Mouse (Mus musculus) stomach, embryonic 15.5 days (tissue): ENCODE measurements around the gene Gm5431. TPM values are rescaled to one million over a fixed set of nuclear protein-coding genes. Genes with fewer than 3 reads are reported as not detected.
"Not testable (repeated sequence)": the region's sequence is repeated elsewhere in the genome, so short reads cannot be mapped to it uniquely, and the experiment has no call there.

ENCODE experiments used
- ATAC-seq: fragments of 200-750 bp; cut with Nextera tagmentation; 2 replicates; pipeline ENCODE4 v1.8.0; 2017; ENCODE audit warnings: low read depth, moderate number of reproducible peaks, moderate TSS enrichment; ENCODE audit not compliant: insufficient read depth, low FRiP score
- H3K27ac ChIP-seq: fragments of 300-500 bp; sonication (generic); 2 replicates; pipeline ENCODE4 v1.5.1; 2015; ENCODE audit warnings: mild to moderate bottlenecking, inconsistent platforms
- H3K27me3 ChIP-seq: fragments of 300-500 bp; sonication (generic); replicated peaks from 2 replicates; pipeline ENCODE4 v1.6.1; 2015; ENCODE audit warnings: inconsistent platforms
- H3K36me3 ChIP-seq: fragments of 300-500 bp; sonication (generic); 2 replicates; pipeline ENCODE4 v1.6.1; 2015; ENCODE audit warnings: inconsistent platforms
- H3K4me1 ChIP-seq: fragments of 300-500 bp; sonication (generic); 2 replicates; pipeline ENCODE4 v1.6.1; 2015; ENCODE audit warnings: inconsistent platforms
- H3K4me2 ChIP-seq: fragments of 300-500 bp; sonication (generic); 2 replicates; pipeline ENCODE4 v1.6.1; 2015; ENCODE audit warnings: mild to moderate bottlenecking, inconsistent platforms
- H3K4me3 ChIP-seq: fragments of 300-500 bp; sonication (generic); replicated peaks from 2 replicates; pipeline ENCODE4 v1.5.1; 2015; ENCODE audit warnings: inconsistent platforms
- H3K9ac ChIP-seq: fragments of 300-500 bp; sonication (generic); 2 replicates; pipeline ENCODE4 v1.6.1; 2015; ENCODE audit warnings: inconsistent platforms
- H3K9me3 ChIP-seq: fragments of 300-500 bp; sonication (generic); 2 replicates; pipeline ENCODE4 v1.6.1; 2016; ENCODE audit warnings: inconsistent platforms
- WGBS: fragments of 180-500 bp; shearing (Covaris S2); methylation state at CpG from one replicate; pipeline ENCODE4 v1.1.7; 2015; 5-methylcytosine and 5-hydroxymethylcytosine counted together
- polyA plus RNA-seq: library from polyadenylated mRNA; unstranded; fragments of >200 nt; fragmentation: Nextera tagmentation; extraction: Ambion mirVana; gene quantifications from 2 replicates; pipeline ENCODE4 v1.2.1, GENCODE M21; 2015

Gm5431 gene
- polyA plus RNA-seq: 0.24 and 0.37 TPM in 2 replicates

DNA sequence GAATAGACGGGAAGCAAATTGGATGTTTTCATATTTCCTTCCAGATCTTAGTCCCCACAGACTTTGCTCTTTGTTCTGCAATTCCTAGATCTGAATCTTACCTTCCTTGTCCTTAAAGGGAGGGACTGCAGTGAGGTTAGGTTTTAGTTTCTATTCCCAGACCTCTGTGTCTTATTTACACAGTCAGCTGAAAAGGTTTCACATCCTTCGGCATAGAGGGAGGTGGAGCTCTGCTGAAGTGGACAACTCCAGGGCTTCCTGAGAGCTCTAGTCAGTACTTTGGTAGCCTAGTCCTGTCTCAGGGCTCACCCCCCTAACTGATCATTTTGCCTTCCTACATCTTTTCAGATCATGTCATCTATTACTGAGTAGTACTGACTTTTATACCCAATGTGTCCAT lies at the start of gene Gm5431:
Gm5431 (minus strand) TSS at position 194 of the 400 bp plus-strand sequence.
- Histone ChIP-seq H3K9me3 (no peaks in the 10 kb centered on the region), H3K9ac (no peak within 1 kb of the TSS), H3K36me3 (no peaks in the 10 kb centered on the region), H3K27me3 (no peaks in the 10 kb centered on the region), H3K27ac (no peak within 1 kb of the TSS), H3K4me2 (no peak within 1 kb of the TSS), H3K4me3 (no peak within 1 kb of the TSS), H3K4me1 (no peaks in the 10 kb centered on the region)
- 35% methylated on average over 2 of the region's 2 CpGs for WGBS
- no peak for ATAC-seq

DNA sequence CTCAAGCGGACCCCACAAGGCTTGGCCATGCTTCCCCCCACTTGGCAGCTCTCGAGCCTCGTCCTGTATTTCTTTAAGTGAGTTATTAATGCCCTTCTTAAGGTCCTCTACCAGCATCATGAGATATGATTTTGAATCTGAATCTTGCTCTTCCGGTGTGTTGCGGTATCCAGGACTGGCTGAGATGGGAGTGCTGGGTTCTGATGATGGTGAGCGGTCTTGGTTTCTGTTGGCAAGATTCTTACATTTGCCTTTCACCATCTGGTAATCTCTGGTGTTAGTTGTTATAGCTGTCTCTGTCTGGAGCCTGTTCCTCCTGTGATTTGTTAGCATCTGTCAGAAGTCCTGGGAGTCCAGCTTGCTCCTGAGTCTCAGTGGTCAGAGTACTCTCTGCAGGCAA lies 44.1 kb upstream of the Gm5431 start, which contains the start of gene Psme2b:
Psme2b (minus strand) TSS at position 101 of the 400 bp plus-strand sequence.
- not testable (repeated sequence) for H3K36me3 ChIP-seq, H3K4me3 ChIP-seq, H3K9me3 ChIP-seq, H3K27ac ChIP-seq, H3K27me3 ChIP-seq, ATAC-seq, H3K4me2 ChIP-seq, H3K4me1 ChIP-seq, H3K9ac ChIP-seq
- WGBS: 84% methylated on average over 6 of the region's 6 CpGs

DNA sequence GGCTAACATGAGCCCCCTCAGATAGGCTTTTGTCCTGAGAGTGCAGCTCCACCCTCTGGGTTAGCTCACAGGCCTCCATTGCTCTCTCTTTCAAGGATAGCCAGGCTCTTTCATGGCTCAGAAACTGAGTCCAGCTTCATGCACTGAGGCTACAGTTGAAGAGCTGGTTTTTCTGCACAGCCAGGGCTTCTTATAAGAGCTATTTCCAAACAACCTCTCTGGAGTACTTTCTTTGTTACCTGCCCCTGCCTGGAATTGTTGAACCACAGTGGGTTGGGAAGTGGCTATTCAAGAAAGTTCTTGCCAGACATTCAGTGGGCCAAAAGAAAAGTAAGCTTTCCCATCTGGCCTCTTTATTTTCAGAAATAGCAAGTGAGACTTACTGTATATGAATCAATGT lies 37.3 kb upstream of the Gm5431 start:
- H3K36me3 ChIP-seq: not testable (repeated sequence)

DNA sequence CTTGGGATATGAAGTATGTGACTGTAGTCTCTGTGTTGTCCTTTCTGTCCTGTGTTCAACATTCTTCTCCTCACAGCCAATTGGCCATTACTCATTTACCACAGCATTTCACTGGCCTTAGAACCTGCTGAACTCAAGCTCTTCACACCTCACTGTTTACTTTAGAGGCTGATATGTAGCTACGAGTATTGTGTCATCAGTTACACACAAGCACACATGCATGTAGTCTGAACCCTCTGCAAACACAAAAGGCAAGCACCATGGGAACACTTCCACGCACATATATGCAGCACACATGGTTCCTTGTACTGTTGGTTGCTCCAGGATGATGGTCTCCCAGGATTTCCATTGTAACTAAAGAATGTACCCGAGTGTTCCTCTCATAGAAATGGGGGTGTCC lies 33.3 kb upstream of the Gm5431 start:
- not testable (repeated sequence) for H3K27ac ChIP-seq, H3K4me3 ChIP-seq, H3K36me3 ChIP-seq, H3K4me1 ChIP-seq, H3K9ac ChIP-seq, H3K4me2 ChIP-seq, H3K27me3 ChIP-seq, ATAC-seq, H3K9me3 ChIP-seq
- WGBS: no CpG with 5 or more reads among the region's 3 CpGs

More for the DNA sequence above, 37.3 kb upstream of the Gm5431 start:
- not testable (repeated sequence) for H3K4me2 ChIP-seq, H3K27ac ChIP-seq, H3K4me1 ChIP-seq, H3K9ac ChIP-seq, H3K9me3 ChIP-seq, ATAC-seq, H3K4me3 ChIP-seq, H3K27me3 ChIP-seq

DNA sequence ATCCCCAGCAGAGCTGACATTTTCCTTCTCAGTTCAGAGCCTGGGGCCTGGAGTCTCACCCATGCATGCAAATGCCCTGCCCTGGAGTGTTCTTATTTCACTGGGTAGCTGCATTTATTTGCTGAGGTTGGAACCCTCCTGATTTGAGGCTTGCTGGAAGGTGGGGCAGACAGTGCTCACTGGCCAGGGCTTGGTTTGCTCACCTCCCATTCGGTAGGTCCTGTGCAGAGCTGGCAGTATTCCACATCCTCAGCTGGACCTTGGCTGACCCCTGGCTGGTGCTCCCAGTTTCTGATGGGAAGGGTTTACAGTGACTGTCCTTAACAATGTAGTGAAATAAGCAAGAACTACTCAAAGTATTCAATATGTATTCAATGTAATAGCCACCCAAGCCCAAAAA lies 31.9 kb upstream of the Gm5431 start:
- not testable (repeated sequence) for ATAC-seq, H3K4me1 ChIP-seq, H3K9me3 ChIP-seq, H3K27ac ChIP-seq, H3K27me3 ChIP-seq, H3K9ac ChIP-seq, H3K4me2 ChIP-seq, H3K4me3 ChIP-seq, H3K36me3 ChIP-seq
- WGBS: 25% methylated on average over 1 of the region's 1 CpGs

DNA sequence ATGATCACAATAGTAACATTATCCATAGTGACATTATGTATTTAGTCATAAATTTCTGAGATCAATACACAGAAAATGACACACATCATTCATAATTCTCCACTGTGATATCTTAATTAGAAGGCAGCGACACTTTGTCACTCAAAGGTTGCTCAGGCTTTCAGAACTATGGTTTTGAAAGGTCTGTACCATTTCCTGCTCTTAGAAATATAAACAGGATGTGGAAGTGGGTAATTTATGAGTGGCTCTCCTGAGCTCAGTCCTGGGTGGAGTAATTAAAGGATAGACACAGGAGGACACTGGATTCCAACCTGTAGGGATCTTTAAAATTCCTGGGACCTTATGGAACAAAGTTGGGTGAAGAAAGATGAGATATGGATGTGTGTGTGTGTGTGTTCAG lies 31.4 kb upstream of the Gm5431 start:
- not testable (repeated sequence) for H3K36me3 ChIP-seq, H3K9ac ChIP-seq, H3K4me3 ChIP-seq, H3K4me2 ChIP-seq, ATAC-seq, H3K27ac ChIP-seq, H3K4me1 ChIP-seq, H3K9me3 ChIP-seq, H3K27me3 ChIP-seq
- WGBS: 41% methylated on average over 1 of the region's 1 CpGs

DNA sequence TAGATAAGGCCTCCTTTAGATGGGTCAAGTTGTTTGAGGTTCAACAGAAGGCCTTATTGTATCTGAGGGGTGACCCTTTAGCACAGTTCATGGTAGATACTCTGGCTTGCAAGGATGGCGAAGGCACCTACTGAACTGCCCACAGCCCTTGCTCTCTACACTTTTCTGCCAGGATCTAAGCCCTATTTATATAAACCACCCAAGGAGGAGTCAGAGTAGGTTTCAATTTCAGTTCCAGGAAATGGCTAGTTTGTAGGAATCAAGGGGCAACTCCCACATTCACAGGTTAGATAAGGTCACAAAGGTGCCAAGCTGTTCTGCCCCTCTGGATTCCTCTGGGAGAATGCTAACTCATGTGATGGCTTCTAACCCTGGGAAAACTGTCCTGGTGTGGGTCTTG lies 26.1 kb upstream of the Gm5431 start:
- not testable (repeated sequence) for H3K9me3 ChIP-seq, ATAC-seq, H3K4me1 ChIP-seq, H3K4me2 ChIP-seq, H3K4me3 ChIP-seq, H3K27ac ChIP-seq, H3K9ac ChIP-seq, H3K36me3 ChIP-seq, H3K27me3 ChIP-seq
- WGBS: 73% methylated on average over 1 of the region's 1 CpGs

DNA sequence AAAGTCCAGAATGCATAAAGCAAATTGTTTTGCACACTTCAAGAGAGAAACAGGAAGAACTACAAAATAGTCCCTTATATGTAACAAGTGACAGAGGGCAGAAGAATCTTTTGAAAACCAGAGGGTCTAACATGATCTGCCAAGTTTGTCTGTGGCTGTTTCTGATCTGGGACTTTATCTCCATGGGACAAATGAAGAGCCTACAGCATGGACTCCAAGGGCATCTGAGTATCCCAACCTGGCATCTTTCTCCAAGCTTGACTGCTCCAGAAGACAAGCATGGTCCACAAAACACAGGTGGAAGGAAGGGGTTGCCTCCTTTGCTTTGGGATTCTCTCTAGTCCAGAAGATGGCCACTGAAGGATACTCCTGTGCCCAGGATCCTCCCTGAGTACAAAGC lies 24.4 kb upstream of the Gm5431 start:
- not testable (repeated sequence) for H3K4me3 ChIP-seq, H3K4me1 ChIP-seq, H3K9me3 ChIP-seq, H3K4me2 ChIP-seq, H3K9ac ChIP-seq, ATAC-seq, H3K27me3 ChIP-seq, H3K27ac ChIP-seq, H3K36me3 ChIP-seq

DNA sequence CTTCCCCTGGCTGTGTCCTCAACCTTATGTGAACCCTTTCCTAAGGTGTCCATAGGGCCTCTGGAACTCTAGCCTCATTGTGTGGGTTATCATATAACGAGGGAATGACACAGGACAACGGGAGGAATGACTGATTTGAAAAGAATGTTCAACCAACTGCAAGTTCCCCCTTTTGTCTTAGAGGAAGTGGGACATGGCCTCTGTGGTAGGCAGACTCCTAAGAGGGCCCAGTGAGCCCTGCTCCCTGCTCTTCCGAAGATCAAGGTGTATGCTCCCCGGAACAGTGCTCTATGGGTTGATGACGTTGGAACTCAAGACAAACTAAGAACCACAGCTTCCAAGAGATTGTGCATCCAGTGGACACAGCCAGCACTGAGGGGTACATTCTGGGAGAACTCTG lies 21.8 kb upstream of the Gm5431 start:
- WGBS: 76% methylated on average over 5 of the region's 5 CpGs
- H3K27me3 ChIP-seq, H3K9me3 ChIP-seq, H3K4me1 ChIP-seq, H3K9ac ChIP-seq, H3K27ac ChIP-seq, H3K36me3 ChIP-seq, H3K4me2 ChIP-seq, H3K4me3 ChIP-seq, ATAC-seq: not testable (repeated sequence)

DNA sequence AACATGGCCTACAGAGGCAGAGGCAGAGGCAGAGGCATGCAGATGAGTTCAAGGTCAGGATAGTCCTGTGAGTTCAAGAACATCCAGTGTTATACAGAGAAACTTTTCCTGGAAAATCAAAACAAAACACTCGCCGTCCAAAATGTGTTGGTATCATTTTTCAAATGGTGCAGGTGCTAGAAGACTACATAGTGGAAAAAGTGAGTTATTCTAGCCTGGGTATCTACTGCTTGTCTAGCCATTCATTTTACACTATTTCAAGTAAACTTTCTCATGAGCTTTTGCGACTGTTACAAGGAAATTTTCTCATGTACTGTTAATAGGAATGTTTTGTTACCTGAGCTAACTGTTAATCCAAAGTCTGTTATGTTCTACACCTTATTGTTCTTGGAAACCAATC lies 16.4 kb upstream of the Gm5431 start:
- no peak for ATAC-seq
- 62% methylated on average over 3 of the region's 3 CpGs for WGBS
- Histone ChIP-seq H3K9ac (no peak overlapping the region), H3K36me3 (no peaks in the 10 kb centered on the region), H3K27ac (no peak overlapping the region), H3K27me3 (no peaks in the 10 kb centered on the region), H3K9me3 (no peaks in the 10 kb centered on the region), H3K4me2 (no peak overlapping the region), H3K4me3 (no peak overlapping the region), H3K4me1 (no peaks in the 10 kb centered on the region)

DNA sequence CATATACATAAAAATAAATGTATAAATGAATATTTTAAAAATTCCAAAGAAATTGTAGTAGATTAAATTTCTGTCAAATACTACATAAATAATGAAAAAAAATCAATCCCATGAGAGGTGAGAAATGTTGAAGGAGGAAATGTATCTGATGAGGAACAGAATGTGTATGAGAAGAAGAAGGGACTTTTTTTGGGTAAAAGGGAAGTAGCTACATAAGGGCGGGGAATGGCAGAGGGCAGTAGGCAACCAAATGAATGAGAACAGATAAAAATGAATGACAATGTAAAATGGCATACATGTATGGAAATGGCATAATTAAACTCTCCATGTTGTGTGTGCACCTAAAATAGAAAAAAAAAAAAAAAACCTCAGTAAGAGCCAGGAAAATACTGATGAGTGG lies 11.6 kb upstream of the Gm5431 start:
- whole genome bisulfite sequencing: 89% methylated on average over 1 of the region's 1 CpGs
- H3K9me3 ChIP-seq: no peaks in the 10 kb centered on the region
- no peak overlapping the region for H3K27ac ChIP-seq
- ATAC-seq: no peak
- H3K27me3 ChIP-seq: no peaks in the 10 kb centered on the region
- no peaks in the 10 kb centered on the region for H3K4me1 ChIP-seq
- no peak overlapping the region for H3K4me2 ChIP-seq
- no peaks in the 10 kb centered on the region for H3K36me3 ChIP-seq
- no peak overlapping the region for H3K9ac ChIP-seq
- no peak overlapping the region for H3K4me3 ChIP-seq

DNA sequence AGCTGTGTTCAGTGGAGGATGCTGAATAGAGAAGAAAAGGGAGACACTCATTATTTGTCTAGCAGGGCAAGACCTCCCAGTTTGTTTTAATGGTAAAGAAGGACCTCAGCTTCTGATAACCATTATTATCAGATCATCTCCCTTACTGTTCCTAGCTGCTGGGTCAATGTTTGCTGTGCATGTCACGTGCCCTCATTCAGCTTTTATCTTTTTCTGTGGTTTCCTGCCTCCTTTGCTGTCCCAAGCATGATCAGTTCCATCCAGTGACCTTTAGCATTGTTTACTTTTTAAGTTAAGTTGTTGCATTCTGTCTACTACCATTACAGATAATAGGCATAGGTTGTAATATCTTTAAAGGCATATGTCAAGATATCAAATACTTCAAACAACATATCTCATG lies 6.4 kb upstream of the Gm5431 start:
- WGBS: 44% methylated on average over 1 of the region's 1 CpGs
- ATAC-seq: no peak

DNA sequence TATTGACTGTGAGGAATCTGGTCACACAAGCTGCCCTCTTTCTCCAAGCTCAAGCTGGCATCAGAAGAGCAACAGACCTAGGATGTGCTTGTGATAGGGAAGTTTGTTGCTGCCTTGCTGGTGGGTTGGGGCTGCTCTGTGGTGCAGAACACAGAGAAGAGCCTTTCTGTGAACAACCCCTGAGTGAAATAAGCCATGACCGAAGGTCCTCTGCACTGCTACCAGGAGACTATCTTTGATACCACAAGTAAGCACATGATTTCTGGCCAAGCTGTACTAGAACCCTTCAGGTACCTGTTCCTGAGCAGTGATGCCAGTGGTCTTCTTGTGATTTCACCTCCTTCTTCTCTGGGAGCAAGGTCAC lies 465 bp downstream of the Gm5431 start:
- 87% methylated on average over 1 of the region's 1 CpGs for WGBS
- H3K4me2 ChIP-seq, H3K27ac ChIP-seq, H3K27me3 ChIP-seq, H3K36me3 ChIP-seq, H3K9ac ChIP-seq, H3K4me1 ChIP-seq, H3K9me3 ChIP-seq, ATAC-seq, H3K4me3 ChIP-seq: not testable (repeated sequence)

More for the DNA sequence above, 6.4 kb upstream of the Gm5431 start:
- no peak overlapping the region for H3K4me3 ChIP-seq
- no peaks in the 10 kb centered on the region for H3K4me1 ChIP-seq
- H3K27me3 ChIP-seq: no peaks in the 10 kb centered on the region
- H3K36me3 ChIP-seq: no peaks in the 10 kb centered on the region
- no peak overlapping the region for H3K27ac ChIP-seq
- H3K4me2 ChIP-seq: no peak overlapping the region
- H3K9ac ChIP-seq: no peak overlapping the region
- no peaks in the 10 kb centered on the region for H3K9me3 ChIP-seq
